Mouse (Mus musculus) cerebellum, adult 2 months (tissue): ENCODE results near the gene C5ar1.

Source experiments
- CTCF ChIP-seq: fragments of 200-500 bp; IDR thresholded peaks from 2 replicates; pipeline ENCODE4 v1.5.1; 2011; ENCODE audit warnings: low read depth, mild to moderate bottlenecking, control low read depth, low read length, moderate library complexity, borderline replicate concordance; ENCODE audit not compliant: insufficient read depth
- POLR2A ChIP-seq: fragments of 200-500 bp; IDR thresholded peaks from 2 replicates; pipeline ENCODE4 v1.6.1; 2011; ENCODE audit warnings: low read length, control low read depth, borderline replicate concordance; ENCODE audit not compliant: insufficient read depth

DNA sequence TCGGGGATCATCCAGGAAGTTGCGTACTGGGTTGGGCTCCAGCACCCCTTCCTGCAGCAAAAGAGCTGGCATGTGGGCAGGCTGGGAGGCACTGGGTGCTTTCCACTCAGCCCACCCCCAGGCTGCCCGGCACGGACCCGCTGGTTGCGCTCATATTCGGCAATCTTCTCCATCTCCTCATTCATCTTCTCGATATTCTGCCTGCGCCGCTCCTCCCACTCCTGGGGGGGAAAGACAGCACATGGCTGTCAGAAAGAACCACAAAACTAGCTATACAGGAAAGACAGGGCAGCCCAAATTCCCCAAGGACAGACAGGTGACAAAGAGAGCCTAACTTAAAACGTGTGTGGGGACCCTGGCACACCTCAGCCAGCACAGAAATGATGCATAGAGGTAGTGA lies 21.4 kb upstream of the C5ar1 start:
- TF ChIP-seq CTCF: no peak
- TF ChIP-seq POLR2A: no peak
